Mouse (Mus musculus): Measurements from ENCODE around the gene Exoc6.
"Not testable (repeated sequence)": the region's sequence is repeated elsewhere in the genome, so short reads cannot be mapped to it uniquely, and the experiment has no call there.

Exoc6 gene

DNA sequence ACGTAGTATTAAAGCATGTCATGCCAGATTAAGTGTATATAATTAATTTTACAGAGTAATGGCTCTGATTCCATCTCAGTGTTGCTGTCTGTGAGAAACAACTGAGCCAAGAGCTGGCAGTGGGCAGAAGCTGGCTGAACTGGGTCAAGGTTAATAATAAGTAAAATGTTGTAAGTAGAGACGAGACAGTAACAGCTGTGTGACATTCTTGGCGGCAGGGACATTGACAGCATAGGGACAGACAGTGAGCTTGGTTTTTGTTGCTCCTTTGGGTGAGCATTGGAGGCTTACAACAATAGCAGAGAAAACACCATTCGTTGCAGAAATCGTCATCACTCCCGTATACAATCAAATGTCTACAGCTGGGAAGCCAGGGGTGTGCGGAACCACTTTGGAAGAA lies 13.8 kb upstream of the Exoc6 start:
- no peak for DNase-seq (ENCODE audit: low read depth in 1 of 2, low spot score in 2 of 2)

- DNase-seq (ENCODE audit: low read depth in 1 of 2, low spot score in 2 of 2) = no peak
These were observed 12.5 kb upstream of the Exoc6 start for GRCm38 (mm10) chr19:37537717-37538116.

GRCm38 (mm10) chr19:37540201-37540600 lies 10.0 kb upstream of the Exoc6 start:
- DNase-seq (ENCODE audit: low read depth in 1 of 2, low spot score in 2 of 2) = no peak

GRCm38 (mm10) chr19:37543537-37544326 lies 6.5 kb upstream of the Exoc6 start:
- no peak for DNase-seq (ENCODE audit: low read depth in 1 of 2, low spot score in 2 of 2)

DNA sequence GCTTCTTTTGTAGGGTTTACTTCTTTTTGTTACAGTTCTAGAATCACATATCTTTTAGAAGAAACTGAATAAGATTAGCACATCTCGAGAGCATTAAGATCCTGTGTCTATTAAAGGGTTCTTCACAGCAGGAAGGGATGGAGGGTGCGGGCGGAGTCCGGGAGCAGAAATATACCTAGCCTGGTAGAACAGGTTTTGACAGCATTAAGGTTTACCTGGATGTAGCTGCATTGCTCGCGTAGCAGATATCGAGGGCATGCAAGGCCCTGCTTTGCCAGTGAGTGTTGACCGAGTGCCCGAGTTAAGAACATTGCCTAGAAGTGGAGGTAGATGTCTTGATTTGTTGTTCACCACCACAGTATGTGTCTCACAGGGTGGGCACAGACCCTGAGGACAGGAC lies 5.7 kb upstream of the Exoc6 start:
- no peak for DNase-seq (ENCODE audit: low read depth in 1 of 2, low spot score in 2 of 2)

DNA sequence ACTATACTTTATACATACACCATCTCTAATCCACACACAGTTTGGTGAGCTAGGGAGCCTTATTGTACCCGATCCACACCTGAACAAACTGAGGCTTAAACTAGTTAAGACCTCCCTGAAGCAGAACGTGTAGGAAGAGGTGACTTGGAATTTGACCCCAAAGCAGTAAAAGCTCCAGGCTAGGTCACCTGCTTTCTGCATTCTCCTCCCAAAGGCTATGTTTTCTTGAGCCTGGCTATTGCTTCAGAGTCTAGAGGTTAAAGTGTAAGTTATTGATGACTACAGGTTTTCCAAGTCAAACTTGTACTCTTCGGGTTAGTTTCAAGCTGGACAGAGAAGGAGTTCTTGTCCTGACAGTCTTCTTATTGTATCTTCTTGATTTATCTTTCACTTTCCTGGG lies 5.0 kb upstream of the Exoc6 start:
- DNase-seq (ENCODE audit: low read depth in 1 of 2, low spot score in 2 of 2) = no peak

DNA sequence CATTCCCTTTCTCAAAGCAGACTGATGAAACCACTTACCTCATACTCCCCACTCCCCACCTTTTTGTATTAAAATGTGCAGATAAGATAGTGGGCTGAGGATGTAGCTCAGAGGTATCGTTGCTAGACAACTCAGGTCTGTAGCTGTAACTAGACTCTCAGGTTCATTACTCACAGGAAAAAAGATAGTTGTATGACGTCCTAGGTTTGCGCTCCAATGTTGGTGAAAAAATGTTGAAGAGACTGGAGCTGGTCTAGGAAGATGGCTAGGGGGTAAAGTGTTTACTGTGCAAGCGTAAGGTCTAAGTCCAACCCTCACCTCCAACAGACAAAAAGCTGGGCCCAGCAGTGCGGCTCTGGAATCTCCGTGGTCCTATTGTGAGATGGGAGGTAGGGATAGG lies 4.5 kb upstream of the Exoc6 start:
- no peak for DNase-seq (ENCODE audit: low read depth in 1 of 2, low spot score in 2 of 2)

DNA sequence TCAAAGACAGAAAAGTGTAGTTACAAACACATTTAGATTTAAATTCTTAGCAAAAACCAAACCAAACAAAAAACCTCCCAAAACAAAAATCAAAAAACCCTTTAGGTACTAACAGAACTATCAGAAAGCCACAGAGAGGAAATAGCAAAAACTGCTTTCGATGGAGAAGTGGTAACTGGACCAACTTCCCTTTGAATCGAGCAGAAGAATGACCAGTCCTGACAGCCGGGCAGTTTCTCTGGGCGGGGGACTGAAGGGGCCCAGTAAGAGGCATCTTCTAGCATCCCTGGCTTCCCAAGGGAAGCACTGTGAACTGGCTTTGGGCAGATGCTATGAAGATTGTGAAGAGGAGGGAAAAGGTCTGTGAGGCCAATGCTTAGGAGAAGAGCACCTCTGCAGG lies 3.4 kb upstream of the Exoc6 start:
- DNase-seq (ENCODE audit: low read depth in 1 of 2, low spot score in 2 of 2) = peak in 1 of 2 experiments; percentile 15

GRCm38 (mm10) chr19:37551040-37551566 lies 885 bp downstream of the Exoc6 start:
- DNase-seq (ENCODE audit: low read depth in 1 of 2, low spot score in 2 of 2) = no peak

DNA sequence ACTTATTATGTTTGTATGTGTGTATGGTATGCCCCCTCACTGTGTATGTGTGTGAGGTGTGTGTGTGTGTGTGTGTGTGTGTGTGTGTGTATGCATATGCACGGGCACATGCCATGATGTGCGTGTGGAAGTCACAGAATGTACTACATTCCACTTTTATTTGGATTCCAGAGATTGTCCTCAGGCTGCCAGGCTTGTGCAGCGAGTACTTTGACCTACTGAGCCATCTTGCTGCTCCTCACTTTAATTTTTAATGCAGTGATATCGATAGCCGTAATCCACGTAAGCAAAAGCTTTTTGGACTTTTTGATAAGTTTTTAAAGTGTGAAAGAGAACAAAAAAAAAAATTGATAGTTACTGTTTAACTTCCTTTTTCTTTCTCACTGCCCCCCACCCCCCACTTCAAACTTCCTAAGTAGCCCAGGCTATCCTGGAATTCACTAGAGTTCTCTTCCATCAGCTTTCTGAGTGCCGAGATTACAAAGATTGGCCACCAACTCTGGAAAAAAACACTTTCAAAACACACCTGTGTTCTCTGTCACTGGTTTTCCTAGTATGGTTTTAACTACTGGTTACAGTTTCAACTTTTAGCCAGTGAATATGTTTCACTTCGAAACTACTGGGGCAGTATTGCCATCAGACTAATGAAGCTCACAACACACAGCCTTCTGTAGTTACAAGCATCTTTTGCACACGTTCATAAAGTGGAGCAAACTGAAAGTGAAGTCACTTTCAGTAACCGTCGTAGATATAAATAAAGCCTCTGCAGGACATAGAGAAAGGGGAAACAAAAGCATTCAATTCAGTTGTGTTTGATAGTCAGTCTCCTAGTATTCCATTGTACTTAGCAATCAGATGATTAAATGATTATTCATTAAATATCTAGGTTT lies 3.4 kb downstream of the Exoc6 start:
- no peak for DNase-seq (ENCODE audit: low read depth in 1 of 2, low spot score in 2 of 2)

DNA sequence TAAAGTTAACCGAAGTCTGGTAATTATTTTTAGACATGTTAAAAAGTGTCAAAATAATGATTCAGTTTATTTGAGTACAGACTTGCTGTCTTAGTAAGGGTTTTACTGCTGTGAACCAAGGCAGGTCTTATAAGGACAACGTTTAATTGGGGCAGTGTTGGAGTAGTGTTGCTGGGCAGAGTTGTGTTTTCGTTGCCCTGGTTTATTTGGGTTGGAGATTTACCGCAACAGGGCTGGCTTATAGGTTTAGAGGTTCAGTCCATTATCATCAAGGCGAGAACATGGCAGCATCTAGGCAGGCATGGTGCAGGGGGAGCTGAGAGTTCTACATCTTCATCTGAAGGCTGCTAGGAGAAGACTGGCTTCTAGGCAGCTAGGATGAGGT lies 4.0 kb downstream of the Exoc6 start:
- DNase-seq (ENCODE audit: low read depth in 1 of 2, low spot score in 2 of 2) = not testable (repeated sequence)

- DNase-seq (ENCODE audit: low read depth in 1 of 2, low spot score in 2 of 2) = no peak
These were observed 5.8 kb downstream of the Exoc6 start for GRCm38 (mm10) chr19:37555863-37556566.

GRCm38 (mm10) chr19:37557898-37558297 lies 7.7 kb downstream of the Exoc6 start:
- DNase-seq (ENCODE audit: low read depth in 1 of 2, low spot score in 2 of 2) = no peak

- no peak for DNase-seq (ENCODE audit: low read depth in 1 of 2, low spot score in 2 of 2)
These were observed 9.3 kb downstream of the Exoc6 start for GRCm38 (mm10) chr19:37559286-37560079.

DNA sequence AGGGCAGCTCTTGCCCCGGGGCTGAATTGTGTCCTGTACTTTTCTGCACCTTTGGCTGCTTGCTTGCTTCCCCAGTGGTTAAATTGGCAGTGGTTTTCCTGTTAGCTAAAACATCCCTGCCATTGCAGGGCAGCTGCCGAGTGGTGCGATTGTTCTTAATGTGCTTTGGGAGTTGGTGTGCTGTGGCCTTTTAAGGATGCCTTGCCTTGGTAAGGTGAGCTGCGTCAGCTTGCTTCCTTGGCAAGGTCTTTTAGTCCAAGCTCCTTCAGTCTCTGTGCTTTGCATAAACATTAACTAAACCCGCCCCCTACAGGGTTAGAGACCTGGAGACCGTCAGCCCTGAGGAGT lies 9.8 kb downstream of the Exoc6 start:
- no peak for DNase-seq (ENCODE audit: low read depth in 1 of 2, low spot score in 2 of 2)

DNA sequence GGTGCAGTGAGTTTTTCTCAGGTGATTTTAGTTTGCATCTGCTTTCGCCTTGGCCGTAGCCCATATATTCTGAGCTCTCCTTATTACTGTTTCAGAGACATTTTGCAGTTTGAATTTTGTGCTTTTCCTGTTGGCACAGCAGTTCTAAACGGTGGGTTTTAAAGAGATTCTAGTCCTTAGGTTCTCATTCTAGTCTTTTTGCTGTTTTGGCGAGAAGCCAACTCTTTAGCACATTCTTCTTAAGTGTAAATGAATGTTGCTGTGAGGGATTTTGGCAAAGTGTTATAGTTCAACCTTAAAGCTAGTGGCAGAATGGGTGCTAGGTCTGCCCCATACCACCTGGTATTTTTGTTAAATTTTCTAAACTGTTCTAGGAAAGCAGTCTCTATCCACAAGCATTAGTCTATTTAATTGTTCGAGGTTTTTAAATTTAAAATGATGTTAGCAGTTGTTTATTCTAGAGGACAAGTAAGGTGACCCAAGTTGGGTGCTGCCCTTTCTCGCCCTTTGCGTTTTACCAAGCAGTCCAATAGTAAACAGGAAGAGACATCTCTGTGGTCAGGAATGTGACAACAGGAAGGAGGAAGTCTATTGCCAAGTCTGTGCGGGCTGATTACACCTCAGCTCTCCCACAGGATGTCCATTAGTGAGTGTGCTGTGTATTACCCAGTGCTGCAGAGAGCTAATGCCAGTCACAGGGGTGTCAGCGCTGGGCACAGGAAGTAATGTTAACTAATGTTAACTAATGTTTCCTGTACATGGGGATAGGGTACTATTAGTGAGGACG lies 11.1 kb downstream of the Exoc6 start:
- no peak for DNase-seq (ENCODE audit: low read depth in 1 of 2, low spot score in 2 of 2)

- no peak for DNase-seq (ENCODE audit: low read depth in 1 of 2, low spot score in 2 of 2)
These were observed 13.5 kb downstream of the Exoc6 start for GRCm38 (mm10) chr19:37563763-37564162.

- DNase-seq (ENCODE audit: low read depth in 1 of 2, low spot score in 2 of 2) = no peak
These were observed 15.6 kb downstream of the Exoc6 start for GRCm38 (mm10) chr19:37565806-37566205.

DNA sequence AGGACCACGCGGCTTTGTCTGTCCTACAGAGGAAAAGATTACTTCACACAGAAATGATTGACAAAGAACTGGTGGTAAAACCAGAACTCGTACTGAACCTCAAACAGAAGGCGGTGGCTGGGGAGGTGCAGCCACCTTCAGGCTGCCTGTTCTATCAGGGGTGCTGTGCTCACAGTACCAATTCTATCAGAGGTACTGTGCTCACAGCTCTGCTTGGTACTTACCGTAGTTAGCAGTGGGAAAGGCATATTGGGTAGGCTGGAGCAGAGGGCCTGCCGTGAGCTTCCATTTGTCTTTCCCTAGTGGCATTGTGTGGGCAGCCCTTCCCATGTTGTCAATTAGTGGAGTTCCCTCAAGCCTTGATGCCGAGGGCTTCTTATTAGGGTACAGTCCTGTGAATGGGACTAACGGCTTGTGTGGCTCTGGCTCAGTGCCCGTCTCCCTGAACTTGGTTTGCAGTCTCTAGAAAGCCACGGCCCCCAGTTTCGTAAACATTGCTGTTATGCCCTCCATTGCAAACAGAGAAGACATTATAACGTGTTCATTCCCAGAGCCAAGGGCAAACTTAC lies 19.1 kb downstream of the Exoc6 start:
- DNase-seq (ENCODE audit: low read depth in 1 of 2, low spot score in 2 of 2) = no peak

All from monocyte, adult 2 months (primary cell).